Mouse (Mus musculus) cerebellum, adult 9-11 months (tissue): ENCODE measurements around the gene Pole2.

Experiments used
- DNase-seq: peaks from one replicate; pipeline ENCODE4 v3.0.0; 2022

Gene Pole2

DNA sequence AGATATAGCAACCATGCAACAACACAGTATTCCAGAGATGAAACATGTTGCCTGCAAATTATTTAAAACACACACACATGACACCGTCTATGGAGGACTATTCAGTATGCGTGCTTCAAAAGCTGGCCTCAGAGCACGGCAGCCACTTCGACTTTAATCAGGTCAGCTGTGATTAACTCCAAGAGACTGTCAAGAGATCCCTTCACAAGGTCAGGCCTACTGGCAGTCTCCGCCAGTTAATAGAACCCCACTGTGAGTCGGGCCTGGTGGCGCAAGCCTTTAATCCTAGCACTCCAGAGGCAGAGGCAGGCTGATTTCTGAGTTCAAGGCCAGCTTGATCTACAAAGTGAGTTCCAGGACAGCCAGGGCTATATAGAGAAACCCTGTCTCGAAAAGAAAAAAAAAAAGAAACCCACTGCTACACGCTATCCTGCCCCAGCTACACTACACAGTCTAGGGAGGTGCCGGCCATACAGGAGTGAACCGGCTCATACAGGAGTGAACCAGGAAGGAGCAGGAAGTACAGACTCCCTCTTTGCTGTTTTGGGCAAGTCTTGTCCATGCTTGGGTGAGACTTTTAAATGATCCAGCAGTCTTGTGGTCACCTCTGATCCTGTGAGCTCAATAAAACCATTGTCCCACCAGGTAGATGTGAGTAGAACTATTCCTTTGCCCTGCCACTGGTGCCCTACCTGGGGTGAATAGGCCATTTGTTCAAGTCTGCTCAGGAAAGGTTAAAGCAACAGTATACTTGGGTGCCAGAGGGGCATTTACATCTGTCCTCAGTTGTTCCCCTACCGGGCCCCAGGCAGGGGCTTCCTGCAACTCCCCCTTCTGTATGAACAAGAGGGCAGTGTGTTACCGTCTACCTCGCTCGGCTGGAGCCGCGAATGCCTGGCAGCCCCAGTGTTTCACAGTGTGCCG, 17.7 kb downstream of the Pole2 start:
- DNase-seq = no peak

DNA sequence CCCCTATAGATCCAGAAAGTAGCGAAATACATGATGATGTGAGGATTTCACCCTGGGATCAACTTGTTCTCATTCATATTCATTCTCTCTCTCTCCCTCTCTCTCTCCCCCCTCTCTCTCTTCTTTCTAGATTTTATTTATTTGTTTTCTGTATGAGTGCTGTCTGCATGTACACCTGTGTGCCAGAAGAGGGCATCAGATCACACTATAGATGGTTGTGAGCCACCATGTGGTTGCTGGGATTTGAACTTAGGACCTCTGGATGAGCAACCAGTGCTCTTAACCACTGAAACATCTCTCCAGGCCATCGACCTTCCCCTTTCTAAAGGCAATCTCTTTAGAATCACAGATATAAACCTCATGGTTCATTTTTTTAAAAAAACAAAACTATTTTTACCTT, 19.5 kb downstream of the Pole2 start:
- DNase-seq = no peak

DNA sequence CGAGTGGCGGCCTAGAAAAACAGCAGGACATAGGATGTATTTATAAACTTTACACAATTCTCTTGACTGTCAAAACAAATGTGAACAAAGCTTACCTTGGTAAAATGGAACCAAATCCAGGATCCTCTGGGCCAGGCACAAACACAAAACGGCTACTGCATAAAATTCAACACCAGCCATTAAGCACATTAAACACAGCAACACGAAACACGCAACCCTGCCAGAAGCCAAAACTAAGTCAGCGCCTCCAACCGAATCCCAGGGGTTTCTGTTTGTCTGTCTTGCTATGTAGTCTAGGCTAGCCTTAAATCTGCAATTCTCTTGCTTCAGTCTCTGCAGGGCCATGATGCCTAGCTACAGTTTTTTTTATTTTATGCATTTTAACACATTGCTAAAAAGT, 20.1 kb downstream of the Pole2 start:
- DNase-seq = no peak

DNA sequence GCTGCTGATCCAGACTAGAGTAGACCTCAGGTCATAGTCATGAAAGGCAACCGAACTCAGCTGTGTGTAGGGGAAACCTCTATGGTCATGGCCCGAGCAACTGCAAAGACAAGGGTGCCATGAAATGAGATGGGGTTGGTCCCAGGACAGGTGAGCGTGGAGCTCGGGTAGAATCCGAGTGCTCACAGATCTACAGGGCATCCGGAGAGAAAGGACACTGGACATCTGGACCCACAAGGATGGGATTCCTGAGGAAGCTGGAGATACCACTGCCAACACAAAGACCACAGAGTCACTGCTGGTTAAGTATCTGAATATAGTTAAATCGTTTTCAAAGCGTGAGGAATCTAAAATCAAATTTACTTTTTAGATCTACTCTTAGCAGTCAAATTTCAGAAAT, 20.6 kb downstream of the Pole2 start:
- no peak for DNase-seq

- DNase-seq = no peak
Measured at GRCm38 (mm10) chr12:69204052-69204833, 23.8 kb downstream of the Pole2 start, which contains the start of gene Gm49384. Gm49384 (minus strand) TSS chr12:69204267.

DNA sequence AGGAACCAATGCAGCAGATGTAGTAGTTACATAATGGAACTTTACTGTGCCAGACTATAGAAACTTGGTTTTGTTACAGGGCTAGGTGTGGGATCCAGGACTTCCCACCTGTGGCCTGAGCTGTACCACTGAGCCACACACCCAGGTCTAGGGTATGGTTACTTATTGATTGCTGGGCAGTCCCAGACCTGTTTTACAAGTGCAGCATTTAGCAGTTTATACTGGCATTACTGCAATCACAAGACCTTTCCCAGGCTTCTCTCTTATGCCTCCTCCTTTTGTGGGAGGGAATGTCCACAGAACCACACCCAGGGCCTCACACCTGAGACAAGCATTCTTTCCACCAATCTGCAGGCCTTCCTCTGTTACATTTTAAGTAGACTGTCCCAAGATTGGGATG, 29.0 kb downstream of the Pole2 start:
- no peak for DNase-seq

- DNase-seq = no peak
Measured at GRCm38 (mm10) chr12:69198164-69198535, 29.8 kb downstream of the Pole2 start, which contains the start of gene Dnaaf2. Dnaaf2 (minus strand) TSS chr12:69198429.

DNA sequence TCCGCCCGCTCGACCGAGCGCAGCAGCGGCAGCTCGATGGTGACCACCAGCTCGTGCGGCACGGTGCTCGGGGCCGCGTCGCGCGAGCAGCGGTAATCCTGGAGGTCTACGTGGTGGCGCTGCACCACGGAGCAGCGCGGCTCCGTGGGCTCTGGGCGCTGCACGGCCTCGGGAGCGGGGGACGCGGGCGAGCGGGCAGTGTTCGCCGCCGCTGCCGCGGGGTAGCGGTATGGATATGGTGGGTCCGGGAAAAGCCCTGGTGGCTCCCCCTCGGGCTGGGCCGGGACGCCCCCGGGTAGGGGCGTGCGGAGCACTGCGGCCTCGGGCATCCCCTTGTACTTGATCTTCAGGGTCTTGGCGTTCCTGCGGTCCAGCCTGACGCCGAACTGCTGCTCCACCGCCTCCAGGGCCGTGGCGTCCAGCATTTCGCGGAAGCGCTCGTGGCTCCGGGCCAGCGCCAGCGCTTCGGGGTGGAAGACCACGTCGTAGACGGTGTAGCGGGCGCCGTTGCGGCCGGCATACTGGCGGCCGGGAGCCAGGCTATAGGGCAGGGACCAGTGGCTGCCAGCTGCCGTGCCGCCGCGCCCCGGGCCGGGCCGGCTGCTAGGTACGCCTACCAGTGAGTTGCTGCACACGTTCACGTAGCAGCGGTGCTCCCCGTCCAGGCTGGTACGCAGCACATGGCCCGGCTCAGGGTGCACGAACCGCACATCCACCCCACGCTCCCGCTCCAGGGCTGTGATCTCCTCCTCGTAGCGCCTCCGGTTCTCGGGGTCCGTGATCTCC, 30.4 kb downstream of the Pole2 start:
- DNase-seq = peak; percentile 67

- peak; percentile 76 for DNase-seq
Measured at GRCm38 (mm10) chr12:69196444-69197377, 31.3 kb downstream of the Pole2 start, which contains the start of gene Gm49383. Gm49383 (minus strand) TSS chr12:69197104.

- no peak for DNase-seq
Measured at GRCm38 (mm10) chr12:69192637-69193036, 35.4 kb downstream of the Pole2 start.

DNA sequence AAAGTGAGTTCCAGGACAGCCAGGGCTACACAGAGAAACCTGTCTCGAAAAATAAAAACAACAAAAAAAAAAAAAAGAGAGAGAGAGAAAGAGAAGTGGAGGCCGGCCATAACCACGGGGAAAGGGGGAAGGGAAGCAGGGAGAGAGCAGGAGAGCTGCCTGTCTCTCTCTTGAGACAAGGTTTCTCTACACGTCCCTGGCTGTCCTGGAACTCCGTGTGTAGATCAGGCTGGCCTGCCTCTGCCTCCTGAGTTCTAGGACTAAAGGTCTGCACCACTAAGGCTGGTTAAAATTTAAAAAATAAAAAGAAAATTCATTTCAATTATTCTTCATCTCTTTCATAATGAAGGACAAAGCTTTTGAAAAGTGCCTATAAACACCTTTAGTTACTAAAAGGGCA, 36.6 kb downstream of the Pole2 start:
- no peak for DNase-seq

DNA sequence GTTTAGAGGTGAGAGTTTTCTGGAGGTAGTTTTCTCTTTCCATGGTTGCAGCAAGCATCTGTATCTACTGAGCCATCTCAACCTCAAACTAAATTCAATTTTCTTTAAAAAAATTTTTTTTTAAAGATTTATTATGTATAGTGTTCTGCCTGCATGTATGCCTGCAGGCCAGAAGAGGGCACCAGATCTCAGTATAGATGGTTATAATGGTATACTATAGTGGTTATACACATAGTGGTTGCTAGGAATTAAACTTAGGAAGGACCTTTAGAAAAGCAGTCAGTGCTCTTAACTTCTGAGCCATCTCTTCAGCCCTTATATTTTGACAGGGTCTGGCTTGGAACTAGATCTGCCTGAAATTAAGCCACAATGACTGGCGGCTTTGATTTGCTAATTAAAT, 37.5 kb downstream of the Pole2 start:
- DNase-seq = no peak

DNA sequence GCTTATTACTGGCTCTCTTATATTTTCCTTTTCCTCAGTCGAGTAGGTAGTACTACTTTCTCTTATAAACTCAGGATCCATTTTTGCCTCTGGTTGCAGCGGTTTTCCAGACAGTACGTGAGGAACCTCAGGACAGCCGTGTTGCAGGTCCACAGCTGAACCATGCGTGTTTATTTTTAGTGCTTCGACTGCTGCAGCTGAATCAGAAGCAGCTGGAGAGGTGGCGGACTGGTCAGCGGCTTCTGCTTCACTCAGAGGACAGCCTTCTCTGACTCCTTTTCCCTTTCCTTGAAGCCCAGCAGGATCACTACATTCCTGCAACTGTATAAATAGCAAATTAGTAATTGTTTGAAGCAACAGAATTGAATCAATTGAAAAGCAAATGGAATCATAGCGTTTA, 37.9 kb downstream of the Pole2 start:
- no peak for DNase-seq

- DNase-seq = no peak
Measured at GRCm38 (mm10) chr12:69186811-69187471, 41.1 kb downstream of the Pole2 start.

- no peak for DNase-seq
Measured at GRCm38 (mm10) chr12:69185371-69185770, 42.6 kb downstream of the Pole2 start.

GRCm38 (mm10) chr12:69184342-69185295, 43.4 kb downstream of the Pole2 start:
- no peak for DNase-seq

- DNase-seq = peak; percentile 98
Measured at GRCm38 (mm10) chr12:69183583-69184308, 44.2 kb downstream of the Pole2 start, which contains the start of the genes Rpl36al and Mgat2. Rpl36al (minus strand) TSS chr12:69184083. Mgat2 (plus strand) TSS chr12:69184157.

DNA sequence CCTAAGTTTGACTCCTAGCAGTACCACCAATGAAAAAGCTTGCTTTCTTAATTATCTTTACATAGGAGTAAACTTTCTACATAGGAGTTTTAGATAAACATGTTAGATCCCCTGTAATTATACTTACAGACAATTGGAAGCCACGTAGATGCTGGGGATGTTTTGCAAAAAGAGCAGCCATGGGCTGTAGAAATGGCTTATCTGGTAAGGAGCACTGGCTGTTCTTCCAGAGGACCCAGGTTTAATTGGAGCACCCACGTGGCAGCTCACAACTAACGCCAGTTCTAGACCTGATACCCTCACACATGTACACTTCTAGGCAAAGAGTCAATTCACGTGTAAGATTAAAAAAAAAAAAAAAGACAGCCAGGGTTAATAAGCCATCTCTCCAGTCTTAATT, 46.2 kb downstream of the Pole2 start:
- no peak for DNase-seq

DNA sequence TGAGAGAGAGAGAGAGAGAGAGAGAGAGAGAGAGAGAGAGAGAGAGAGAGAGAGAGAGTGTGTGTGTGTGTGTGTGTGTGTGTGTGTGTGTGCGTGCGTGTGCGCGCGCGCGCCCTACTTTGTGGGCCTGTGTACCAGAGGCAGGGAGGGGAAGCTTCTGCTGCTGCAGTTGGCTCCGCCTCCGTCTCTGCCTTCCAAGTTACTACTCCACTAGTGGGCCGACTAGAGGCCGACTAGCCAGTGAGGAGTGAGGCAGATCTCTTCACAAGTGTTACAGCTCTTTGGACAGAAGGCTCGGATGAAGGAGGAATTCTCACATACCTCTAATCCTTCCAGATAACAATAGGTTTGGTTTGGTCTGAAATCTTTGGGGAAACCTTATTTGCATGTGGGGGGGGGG, 48.6 kb downstream of the Pole2 start:
- no peak for DNase-seq
